ENCODE assay signal across 10 mouse cellular contexts in the genomic region with DNA sequence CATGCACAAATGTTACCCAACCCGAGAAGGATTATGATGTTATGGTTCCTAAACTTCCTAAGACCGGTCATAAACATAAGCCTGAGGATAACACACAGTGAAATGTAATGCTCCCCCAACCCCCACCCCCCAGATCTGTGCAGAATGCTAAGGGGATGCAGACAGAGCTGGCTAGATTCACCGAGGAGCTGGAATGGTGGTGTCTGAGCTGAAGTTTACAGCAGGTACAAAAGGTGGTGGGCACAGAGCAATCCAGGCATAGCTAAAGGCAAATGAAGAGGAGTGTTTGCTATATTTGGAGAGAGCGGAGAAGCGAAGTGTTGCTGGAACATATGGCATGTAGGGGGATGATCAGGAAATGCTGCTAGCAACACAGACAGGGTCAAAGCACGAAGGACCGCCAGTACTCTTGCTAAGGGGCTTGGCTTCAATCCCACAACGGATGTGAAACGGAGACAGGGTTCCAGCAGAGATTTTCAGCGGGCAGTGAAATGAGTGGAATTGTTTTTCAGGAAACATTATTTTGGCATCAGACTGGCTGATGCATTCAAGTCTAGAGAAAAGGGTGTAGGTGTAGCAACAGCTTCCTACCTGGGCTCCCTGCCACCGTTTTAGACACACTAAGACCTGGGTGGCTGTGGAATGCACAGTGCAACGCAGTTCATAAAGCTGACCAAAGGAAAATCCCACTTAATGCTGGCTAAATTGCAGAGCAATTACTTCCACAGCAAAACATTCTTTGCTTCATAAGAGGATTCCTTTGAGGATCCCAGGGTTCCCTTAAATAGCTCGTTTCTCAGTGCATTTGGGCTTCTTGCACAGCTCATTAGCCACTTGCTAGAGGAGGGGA.
DNase-seq lines count a peak whose midpoint lies in the region; ATAC-seq lines count a peak whose summit lies in the region.
"Had no signal": no experiment of that assay in that cellular context is flagged by ENCODE, and none has a peak within 500 bp of the region (broad histone marks: within the 10 kb centered on the region; RNA-seq: fewer than 3 reads in every experiment).

No protein-coding gene starts in this region.

- H3K36me3 ChIP-seq in hindbrain, embryonic 13.5 days: no peaks in the 10 kb centered on the region
- H3K36me3 ChIP-seq in hindbrain, embryonic 12.5 days: no peaks in the 10 kb centered on the region
- no peaks in the 10 kb centered on the region for H3K36me3 ChIP-seq in liver, embryonic 11.5 days (ENCODE audit: control insufficient read depth, insufficient read depth, low read length)

- DNase-seq in cerebellum, adult 11-12 months: peak; percentile 79
- peak; percentile 3 for DNase-seq in forelimb bud, embryonic 11.5 days (ENCODE audit: low read depth, low spot score)
- DNase-seq in left cerebral cortex, adult 18-20 months (ENCODE audit: low spot score in 2 of 2): peak; percentile 46 to 66
- peak; percentile 9 for DNase-seq in right cerebral cortex, postnatal 4 days
- no peak for DNase-seq in urinary bladder, adult 18-20 months (ENCODE audit: low spot score in 2 of 2)
- no peak for DNase-seq in liver, embryonic 11.5 days (ENCODE audit: low spot score)

- H3K9me3 ChIP-seq in hindbrain, embryonic 13.5 days: no peaks in the 10 kb centered on the region
- no peaks in the 10 kb centered on the region for H3K9me3 ChIP-seq in hindbrain, embryonic 12.5 days (replicated peaks)
- H3K9me3 ChIP-seq in liver, embryonic 11.5 days (ENCODE audit: control insufficient read depth, low read length): no peaks in the 10 kb centered on the region

- H3K27me3 ChIP-seq in hindbrain, embryonic 13.5 days: no peaks in the 10 kb centered on the region
- H3K27me3 ChIP-seq in hindbrain, embryonic 12.5 days: no peaks in the 10 kb centered on the region
- no peaks in the 10 kb centered on the region for H3K27me3 ChIP-seq in liver, embryonic 11.5 days (replicated peaks; ENCODE audit: control insufficient read depth, insufficient read depth, low read length)

- H3K27ac ChIP-seq in hindbrain, embryonic 13.5 days: peak overlapping the region; percentile 40
- no peak overlapping the region for H3K27ac ChIP-seq in hindbrain, embryonic 12.5 days
- H3K27ac ChIP-seq in liver, embryonic 11.5 days (ENCODE audit: low read depth, low read length): no peak overlapping the region

- no peak overlapping the region for H3K9ac ChIP-seq in hindbrain, embryonic 13.5 days
- H3K9ac ChIP-seq in hindbrain, embryonic 12.5 days: no peak overlapping the region
- no peak overlapping the region for H3K9ac ChIP-seq in liver, embryonic 11.5 days (ENCODE audit: low read depth, low read length)

- peak; percentile 46; the same call in 1 of the 2 replicates for ATAC-seq in hindbrain, embryonic 13.5 days (ENCODE audit: low FRiP score)
- ATAC-seq in hindbrain, embryonic 12.5 days (ENCODE audit: low FRiP score): no peak
- no peak for ATAC-seq in liver, embryonic 11.5 days (replicated peaks; ENCODE audit: low FRiP score)

- 69% methylated on average over 13 of the region's 13 CpGs for WGBS in hindbrain, embryonic 13.5 days
- WGBS in hindbrain, embryonic 12.5 days: 72% methylated on average over 13 of the region's 13 CpGs
- WGBS in liver, embryonic 11.5 days: 77% methylated on average over 13 of the region's 13 CpGs

- no peak overlapping the region for H3K4me2 ChIP-seq in hindbrain, embryonic 13.5 days
- no peak overlapping the region for H3K4me2 ChIP-seq in hindbrain, embryonic 12.5 days (replicated peaks)
- H3K4me2 ChIP-seq in liver, embryonic 11.5 days: no peak overlapping the region

- H3K4me1 ChIP-seq in hindbrain, embryonic 13.5 days (replicated peaks): peaks cover 8% of the 10 kb centered on the region
- H3K4me1 ChIP-seq in hindbrain, embryonic 12.5 days: no peaks in the 10 kb centered on the region
- H3K4me1 ChIP-seq in liver, embryonic 11.5 days (replicated peaks; ENCODE audit: control insufficient read depth, insufficient read depth, low read length): no peaks in the 10 kb centered on the region

- no peak overlapping the region for H3K4me3 ChIP-seq in hindbrain, embryonic 13.5 days
- no peak overlapping the region for H3K4me3 ChIP-seq in hindbrain, embryonic 12.5 days
- no peak overlapping the region for H3K4me3 ChIP-seq in liver, embryonic 11.5 days (ENCODE audit: low read depth, low read length)
- H3K4me3 ChIP-seq: erythroblast, embryonic 14.5 days; myocyte had no signal

Comparison
In these comparisons a context has a peak if more than half of its experiments do, and no peak if none do; other contexts are left out.
1. DNase-seq: peak in cerebellum, adult 11-12 months (single experiment), forelimb bud, embryonic 11.5 days (single experiment), left cerebral cortex, adult 18-20 months (2 of 2) and right cerebral cortex, postnatal 4 days (single experiment); none in urinary bladder, adult 18-20 months (0 of 2) and liver, embryonic 11.5 days (single experiment).